Mouse (Mus musculus) Muller cell, postnatal 12 days (primary cell): ENCODE measurements around the gene Abtb2.

Source experiments
- DNase-seq: peaks from one replicate; pipeline ENCODE4 v3.0.0-alpha.2; 2015; ENCODE audit errors: inconsistent ontology term

The Abtb2 gene

DNA sequence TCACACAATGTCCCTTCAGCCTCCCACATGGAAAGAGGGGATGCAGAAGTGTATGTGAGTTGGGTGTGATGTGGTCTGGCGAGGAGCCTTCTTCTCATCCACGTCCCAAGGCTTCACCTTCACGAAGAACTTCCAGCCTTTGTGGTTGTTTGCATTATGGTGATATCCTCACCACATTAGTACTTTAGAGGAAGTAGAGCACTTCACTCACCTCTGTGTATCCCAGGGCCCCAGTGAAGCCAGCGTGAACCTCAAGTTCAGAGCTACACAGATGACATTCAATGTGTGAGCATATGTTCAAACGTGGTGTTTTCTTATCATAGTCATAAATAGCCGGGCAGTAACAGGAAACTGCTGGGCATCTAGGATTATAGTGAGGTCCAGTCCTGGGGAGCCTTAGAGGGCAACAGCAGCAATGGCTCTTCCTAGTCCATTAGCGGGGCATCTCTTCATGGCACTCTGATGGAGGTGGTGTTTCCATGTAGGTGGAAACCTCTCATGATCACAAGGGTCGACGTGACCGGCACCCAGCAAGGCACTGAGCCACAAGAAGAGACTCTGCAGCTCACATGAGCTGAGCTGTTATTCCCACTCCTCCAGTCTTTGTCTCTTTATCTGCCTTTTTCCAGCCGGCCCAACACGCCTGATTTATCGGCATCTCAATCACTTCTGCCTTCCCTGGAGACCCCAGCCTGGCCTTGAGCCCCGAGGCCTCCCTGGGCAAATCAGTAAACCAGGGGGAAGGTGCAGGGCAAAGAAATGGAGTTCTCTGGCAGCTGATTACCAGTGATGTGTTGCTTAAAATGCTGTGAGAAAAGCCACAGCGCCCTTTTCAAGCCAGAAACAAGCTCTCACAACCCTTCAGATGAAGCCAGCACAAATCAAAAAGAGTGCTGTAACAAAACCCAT lies 93.8 kb downstream of the Abtb2 start:
- DNase-seq = no peak

- no peak for DNase-seq
These were observed 95.6 kb downstream of the Abtb2 start for GRCm38 (mm10) chr2:103661696-103662095.

DNA sequence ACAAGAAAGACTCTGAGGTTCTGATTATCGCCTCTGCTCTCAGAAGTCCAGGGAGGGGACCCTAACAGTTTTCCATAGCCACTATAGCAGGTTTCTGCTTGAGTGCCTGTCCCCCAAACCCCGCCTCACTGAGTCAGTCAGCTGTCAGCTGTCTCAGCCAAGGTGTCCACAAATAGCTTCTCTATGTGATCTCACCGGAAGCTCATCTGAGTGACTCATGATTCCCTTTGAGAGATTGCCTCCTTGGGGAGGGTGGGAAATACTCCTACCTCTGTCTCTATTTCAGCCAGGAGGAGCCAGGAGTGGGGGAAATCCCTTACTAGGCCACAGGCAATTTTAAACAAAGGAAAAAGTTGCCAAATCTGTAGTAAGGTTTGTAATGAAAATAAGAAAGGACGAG lies 96.0 kb downstream of the Abtb2 start:
- peak; percentile 86 for DNase-seq

DNA sequence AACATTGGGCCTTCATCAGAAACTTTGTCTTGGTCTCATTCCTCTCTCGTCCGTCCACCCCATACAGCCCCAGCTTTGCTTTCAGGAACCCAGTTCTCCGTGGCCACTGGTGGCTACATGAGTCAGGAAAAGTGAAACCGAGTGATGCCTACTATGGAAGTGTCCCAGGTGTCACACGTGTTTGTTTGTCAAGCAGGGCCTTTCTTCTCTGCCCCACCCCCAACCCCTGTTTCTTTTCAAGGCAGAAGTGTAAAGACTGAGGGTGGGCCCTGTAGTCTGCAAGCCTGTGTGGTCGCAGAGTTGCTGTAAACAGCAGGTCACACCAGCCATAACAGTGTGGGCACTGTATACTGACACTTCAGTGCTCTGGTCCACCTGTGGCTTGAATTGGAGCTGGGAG lies 98.2 kb downstream of the Abtb2 start:
- no peak for DNase-seq

- DNase-seq = peak; percentile 81
These were observed 102.1 kb downstream of the Abtb2 start for GRCm38 (mm10) chr2:103667962-103668815.

DNA sequence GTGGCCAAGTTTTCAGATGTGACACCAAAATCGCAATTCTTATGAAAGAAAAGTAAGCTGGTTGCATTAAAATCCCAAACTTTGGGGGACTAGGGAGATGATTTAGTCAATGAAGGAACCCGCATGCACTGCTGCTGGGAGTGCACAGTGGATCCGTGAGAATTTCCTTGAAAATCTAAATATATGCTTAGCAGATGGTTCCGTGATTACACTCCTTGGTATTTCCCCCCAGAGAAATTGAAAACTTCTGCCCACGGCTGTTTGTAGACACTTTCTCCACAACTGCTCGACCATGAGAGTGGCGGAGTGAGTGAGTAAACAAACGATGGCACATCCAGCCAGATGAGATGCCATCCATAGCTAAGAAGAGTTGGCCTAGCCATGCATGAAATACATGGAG lies 102.8 kb downstream of the Abtb2 start:
- DNase-seq = no peak

DNA sequence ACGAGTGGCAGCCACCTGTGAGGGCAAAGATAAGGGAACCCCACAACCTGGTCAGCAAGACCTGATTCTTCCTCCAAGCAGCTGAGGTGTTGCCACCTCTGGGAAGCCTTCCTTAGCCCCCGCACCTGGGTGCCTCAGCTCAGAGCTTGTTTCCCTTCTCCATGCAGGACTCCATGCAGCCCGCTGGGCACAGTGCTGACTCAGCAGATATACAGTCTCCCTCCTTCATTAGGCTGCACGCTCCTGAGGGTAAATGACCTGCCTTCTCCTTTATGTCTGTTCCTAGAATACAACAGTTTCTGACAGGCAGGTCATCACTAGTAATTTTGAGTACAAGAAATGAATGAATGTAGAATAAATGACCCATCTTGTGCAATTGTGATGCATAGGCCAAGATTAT lies 103.5 kb downstream of the Abtb2 start:
- DNase-seq = no peak

DNA sequence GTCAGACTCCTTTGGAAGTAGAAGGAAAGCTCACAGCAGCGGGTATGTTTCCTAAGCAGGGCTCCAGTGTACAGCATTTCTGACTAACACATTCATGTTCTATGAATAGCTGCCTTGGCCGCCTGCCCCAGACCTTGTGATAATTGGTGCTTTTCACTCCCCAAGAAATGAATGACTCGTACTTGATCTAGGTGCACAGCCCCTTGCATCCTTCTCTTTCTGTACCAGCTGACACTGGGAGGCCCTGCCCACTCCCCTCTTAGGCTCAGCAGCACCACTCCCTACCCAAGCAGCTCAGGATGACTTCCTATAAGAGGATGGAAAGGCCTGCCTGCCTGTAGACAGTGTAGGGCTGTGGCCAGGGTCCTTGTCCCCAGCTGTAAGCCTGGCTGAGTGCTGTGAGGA lies 104.2 kb downstream of the Abtb2 start:
- peak; percentile 97 for DNase-seq

DNA sequence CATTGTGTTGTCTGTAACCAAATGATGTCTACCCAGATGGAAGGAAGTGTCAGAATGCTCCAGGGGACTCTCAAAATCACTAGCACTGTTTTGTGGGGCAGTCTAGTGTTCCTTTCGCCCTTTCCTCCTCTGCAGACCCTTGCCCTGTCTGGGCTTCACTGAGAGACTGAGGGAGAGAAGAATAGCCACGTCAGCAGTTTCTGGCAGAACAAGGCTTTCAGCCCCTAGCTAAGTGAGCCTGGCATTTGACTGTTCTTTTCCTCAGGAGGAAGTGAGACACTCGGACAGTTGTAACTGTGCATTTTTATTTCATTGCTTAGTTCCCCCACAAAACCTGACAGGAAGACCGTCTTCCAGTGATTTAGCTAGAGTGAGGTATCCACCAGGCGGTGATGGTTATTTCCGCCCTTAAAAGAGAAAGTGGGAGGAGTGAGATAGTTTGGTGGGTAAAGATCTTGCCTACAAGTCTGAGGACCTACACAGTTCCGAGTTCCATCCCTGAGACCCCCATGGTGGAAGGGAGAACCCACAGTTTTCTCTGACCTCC lies 106.5 kb downstream of the Abtb2 start:
- no peak for DNase-seq

DNA sequence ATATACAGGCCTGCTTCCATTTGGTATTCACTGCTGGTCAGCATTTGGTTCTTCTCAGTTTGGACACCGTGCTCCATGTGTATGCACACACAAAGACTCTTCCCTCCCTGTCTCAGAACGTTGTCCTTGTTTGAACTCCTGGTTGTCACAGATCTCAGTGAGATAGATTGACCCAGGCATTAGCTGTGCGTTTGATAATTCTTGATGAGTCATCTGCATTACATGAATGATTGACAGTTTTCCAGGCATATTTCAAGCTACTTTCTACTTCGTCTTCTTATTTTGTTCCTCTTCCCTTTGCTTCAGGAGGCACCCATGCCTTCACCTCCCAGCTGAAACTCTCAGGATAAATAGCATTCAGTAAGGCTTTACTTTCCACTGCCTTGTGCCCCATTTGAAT lies 107.5 kb downstream of the Abtb2 start:
- DNase-seq = no peak

- DNase-seq = no peak
These were observed 109.3 kb downstream of the Abtb2 start for GRCm38 (mm10) chr2:103675391-103675790.

GRCm38 (mm10) chr2:103676808-103677207 lies 110.7 kb downstream of the Abtb2 start:
- DNase-seq = no peak

GRCm38 (mm10) chr2:103677614-103678369 lies 111.7 kb downstream of the Abtb2 start:
- DNase-seq = peak; percentile 51

GRCm38 (mm10) chr2:103678433-103678832 lies 112.3 kb downstream of the Abtb2 start:
- DNase-seq = no peak

DNA sequence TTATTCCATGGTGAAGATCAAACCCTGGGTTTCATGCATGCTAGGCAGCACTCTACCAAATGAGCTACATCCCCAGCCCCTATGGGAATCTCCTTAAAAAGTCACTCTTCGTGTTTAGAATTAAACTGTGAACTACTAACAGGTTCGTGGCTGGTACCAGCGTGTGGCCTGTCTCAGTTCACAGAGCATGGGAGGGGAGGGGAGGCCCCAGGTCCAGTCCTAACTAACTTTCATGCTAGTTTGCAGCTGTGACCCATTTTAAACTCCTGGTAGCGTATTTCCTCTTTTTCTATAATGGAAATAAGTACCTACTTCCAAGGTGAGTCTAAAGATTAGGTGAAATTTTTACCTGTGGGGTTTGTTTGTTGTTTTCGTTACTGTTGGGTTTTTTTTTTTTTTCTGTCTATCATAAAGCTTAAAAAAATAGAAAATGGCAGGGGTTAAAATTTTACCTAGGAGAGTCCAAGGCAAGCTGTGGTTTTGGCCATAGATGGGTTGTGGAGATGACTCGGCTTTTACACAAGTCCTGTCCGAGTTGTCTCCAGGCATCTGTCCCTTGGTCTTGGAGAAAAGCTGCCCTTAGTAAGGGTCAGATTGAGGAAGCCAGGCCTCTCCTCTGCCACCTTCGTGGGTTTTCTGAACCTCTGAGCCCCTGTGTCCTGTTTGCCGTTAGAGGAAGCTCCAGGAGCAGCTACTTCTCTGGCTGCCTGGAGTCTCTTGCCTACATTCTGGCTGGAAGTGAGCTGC lies 114.4 kb downstream of the Abtb2 start:
- DNase-seq = no peak

GRCm38 (mm10) chr2:103681149-103681548 lies 115.0 kb downstream of the Abtb2 start:
- DNase-seq = no peak

DNA sequence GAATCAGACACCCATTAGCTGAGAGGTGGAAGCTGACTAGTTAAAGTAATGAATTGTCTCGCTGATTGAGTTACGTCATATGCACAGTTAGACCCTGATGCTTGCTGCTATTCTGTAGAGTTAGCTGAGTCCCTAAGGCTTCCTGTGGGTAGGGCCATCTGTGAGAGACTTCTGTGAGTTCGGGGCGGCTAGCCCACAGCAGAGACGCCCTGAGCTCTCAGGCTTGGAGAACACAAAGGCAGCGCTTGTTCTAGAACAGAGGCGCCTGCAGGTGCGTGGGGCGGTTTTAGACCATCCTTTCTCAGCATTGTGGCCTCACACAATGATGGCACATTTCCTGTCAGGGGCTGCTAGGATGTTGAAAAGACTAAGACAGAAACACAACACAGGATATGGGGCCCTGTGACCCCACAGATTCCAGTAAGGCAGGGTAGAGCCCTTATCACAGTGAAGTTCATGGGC lies 116.2 kb downstream of the Abtb2 start:
- DNase-seq = no peak

DNA sequence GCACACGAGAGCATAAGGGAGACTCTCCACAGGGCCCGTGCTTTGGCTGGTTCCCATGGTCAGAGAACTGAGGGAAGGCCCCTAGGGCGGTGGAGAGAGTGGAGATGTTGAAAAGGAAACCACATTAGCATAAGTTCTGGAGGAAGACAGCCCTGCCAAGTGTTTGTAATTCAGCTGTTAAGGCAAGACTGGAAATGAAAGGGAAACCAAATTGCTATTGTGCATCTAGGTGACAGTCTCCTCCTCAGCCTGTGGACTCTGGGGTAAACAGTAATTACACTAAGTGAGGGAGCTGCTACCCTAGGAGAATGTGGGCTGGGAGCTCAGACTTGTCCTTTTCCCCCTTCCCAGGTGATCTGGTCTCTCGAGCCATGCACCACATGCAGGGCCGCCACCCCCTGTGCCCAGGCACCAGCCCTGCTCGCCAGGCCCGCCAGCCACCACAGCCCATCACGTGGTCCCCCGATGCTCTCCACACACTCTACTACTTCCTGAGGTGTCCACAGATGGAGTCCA lies 116.9 kb downstream of the Abtb2 start:
- no peak for DNase-seq

DNA sequence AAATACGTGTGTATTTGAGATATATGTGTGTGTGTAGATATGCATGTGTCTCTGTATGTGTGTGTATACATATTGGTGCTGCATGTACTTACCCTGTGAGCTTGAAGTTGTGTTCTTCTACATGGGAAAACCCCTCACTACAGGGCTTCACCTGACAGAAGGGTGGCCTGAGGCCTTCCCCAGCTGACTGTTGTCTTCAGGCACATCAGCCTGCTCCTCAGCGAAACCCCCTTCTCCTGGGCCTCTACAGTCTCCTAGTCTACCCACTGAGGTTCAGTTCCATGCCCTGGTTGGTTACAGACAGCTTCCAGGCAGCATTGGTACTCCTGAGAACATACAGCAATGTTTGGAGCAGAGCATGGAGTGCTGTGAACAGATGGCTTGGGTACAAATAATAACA lies 118.3 kb downstream of the Abtb2 start:
- no peak for DNase-seq

DNA sequence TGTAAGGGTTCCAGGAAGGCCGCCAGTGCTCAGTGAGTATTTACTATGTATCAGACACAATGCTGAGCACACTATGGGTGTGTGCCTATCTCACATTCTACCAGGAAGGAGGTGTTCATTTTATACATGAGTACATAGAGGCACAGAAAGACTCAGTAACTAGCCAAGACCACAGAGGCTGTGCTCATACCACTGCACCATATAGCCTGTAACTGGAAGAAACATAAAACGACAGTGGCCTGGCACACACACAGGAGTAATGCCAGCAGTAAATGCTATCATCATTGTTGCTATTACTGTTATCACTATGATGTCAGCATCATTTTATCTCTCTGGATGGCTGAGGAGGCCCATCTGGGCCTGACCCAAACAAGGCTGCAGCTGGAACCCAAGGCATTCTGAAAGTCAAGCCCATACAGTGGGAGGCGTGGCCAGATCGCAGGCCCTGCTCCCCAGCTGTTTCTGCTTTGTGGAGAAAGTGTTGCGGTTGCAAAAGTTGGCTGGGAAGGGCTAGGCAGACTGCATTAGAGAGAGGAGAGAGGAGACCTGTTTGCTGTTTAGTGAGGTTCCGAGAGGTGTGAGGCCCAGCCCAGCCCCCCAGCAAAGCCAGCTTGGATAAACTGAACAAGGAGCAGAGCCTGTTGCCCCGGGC lies 118.9 kb downstream of the Abtb2 start:
- DNase-seq = no peak
